Mouse (Mus musculus) CH12.LX (cell line): ENCODE measurements around the gene Cxcr5.

ENCODE experiments used
- CTCF ChIP-seq, 2 experiments: IDR thresholded peaks in 1 of 2; conservative IDR thresholded peaks in 1 of 2; 2 replicates each; pipeline ENCODE4 v1.5.1; 2011 to 2012; ENCODE audit warnings: low read depth in 2 of 2, low read length in 2 of 2, improper control_type of control experiment in 1 of 2, inconsistent platforms in 1 of 2, mild to moderate bottlenecking in 1 of 2, moderate library complexity in 1 of 2
- EP300 ChIP-seq: IDR thresholded peaks from 2 replicates; pipeline ENCODE4 v1.6.1; 2011; ENCODE audit warnings: low read length, improper control_type of control experiment
- GABPA ChIP-seq: IDR thresholded peaks from 2 replicates; pipeline ENCODE4 v1.6.1; 2012; ENCODE audit warnings: low read depth, low read length, improper control_type of control experiment, inconsistent platforms; ENCODE audit not compliant: insufficient replicate concordance
- USF1 ChIP-seq: IDR thresholded peaks from 2 replicates; pipeline ENCODE4 v1.6.1; 2014; ENCODE audit warnings: low read depth, mild to moderate bottlenecking, inconsistent platforms, low read length, improper control_type of control experiment
- ZMIZ1 ChIP-seq: IDR thresholded peaks from 2 replicates; pipeline ENCODE4 v1.6.1; 2012; ENCODE audit warnings: low read depth, mild to moderate bottlenecking, inconsistent platforms, low read length, improper control_type of control experiment

GRCm38 (mm10) chr9:44521927-44522326 lies 39.8 kb downstream of the Cxcr5 start:
- no peak for TF ChIP-seq GABPA
- no peak for TF ChIP-seq CTCF (conservative IDR thresholded peaks at IDR 0.05 in 1 of 2, IDR thresholded peaks at IDR 0.05 in 1 of 2; ENCODE audit: low read depth in 2 of 2, low read length in 2 of 2)
- TF ChIP-seq ZMIZ1: no peak
- peak; percentile 95 for TF ChIP-seq EP300
- TF ChIP-seq USF1: no peak
